Mouse (Mus musculus) embryonic facial prominence, embryonic 14.5 days (tissue): Measurements from ENCODE around the gene Ceacam15. TPM values are rescaled to one million over a fixed set of nuclear protein-coding genes. Genes with fewer than 3 reads are reported as not detected.
"Not testable (repeated sequence)": the region's sequence is repeated elsewhere in the genome, so short reads cannot be mapped to it uniquely, and the experiment has no call there.

ENCODE experiments used
- ATAC-seq: fragments of 200-750 bp; cut with Nextera tagmentation; 2 replicates; pipeline ENCODE4 v1.8.0; 2017; ENCODE audit warnings: low read depth, moderate number of reproducible peaks, moderate TSS enrichment
- DNase-seq: peaks from one replicate; pipeline ENCODE4 v3.0.0-alpha.2; 2015; ENCODE audit warnings: low spot score
- H3K27ac ChIP-seq: fragments of 300-500 bp; sonication (generic); replicated peaks from 2 replicates; pipeline ENCODE4 v1.5.1; 2014; ENCODE audit warnings: low read depth, mild to moderate bottlenecking, low read length, moderate library complexity
- H3K27me3 ChIP-seq: fragments of 300-500 bp; sonication (generic); replicated peaks from 2 replicates; pipeline ENCODE4 v1.6.1; 2014; ENCODE audit warnings: low read length; ENCODE audit not compliant: control insufficient read depth, insufficient read depth
- H3K36me3 ChIP-seq: fragments of 300-500 bp; sonication (generic); 2 replicates; pipeline ENCODE4 v1.6.1; 2014; ENCODE audit warnings: low read length, mixed read lengths; ENCODE audit not compliant: control insufficient read depth, insufficient read depth
- H3K4me1 ChIP-seq: fragments of 300-500 bp; sonication (generic); 2 replicates; pipeline ENCODE4 v1.6.1; 2014; ENCODE audit warnings: antibody characterized with exemption, low read length; ENCODE audit not compliant: control insufficient read depth, insufficient read depth
- H3K4me2 ChIP-seq: fragments of 300-500 bp; sonication (generic); 2 replicates; pipeline ENCODE4 v1.6.1; 2014; ENCODE audit warnings: low read depth, mild to moderate bottlenecking, low read length, moderate library complexity, mixed read lengths
- H3K4me3 ChIP-seq: fragments of 300-500 bp; sonication (generic); 2 replicates; pipeline ENCODE4 v1.5.1; 2014; ENCODE audit warnings: low read depth, mild to moderate bottlenecking, low read length
- H3K9ac ChIP-seq: fragments of 300-500 bp; sonication (generic); 2 replicates; pipeline ENCODE4 v1.6.1; 2014; ENCODE audit warnings: low read depth, mild to moderate bottlenecking, low read length, moderate library complexity, mixed read lengths
- H3K9me3 ChIP-seq: fragments of 300-500 bp; sonication (generic); 2 replicates; pipeline ENCODE4 v1.6.1; 2016; ENCODE audit warnings: low read length; ENCODE audit not compliant: control insufficient read depth
- WGBS: fragments of 180-500 bp; shearing (Covaris S2); extraction: QIAGEN DNeasy Blood & Tissue Kit; methylation state at CpG from one replicate; pipeline ENCODE4 v1.1.7; 2014; 5-methylcytosine and 5-hydroxymethylcytosine counted together
- polyA plus RNA-seq: library from polyadenylated mRNA; unstranded; fragments of >200 nt; fragmentation: Nextera tagmentation; extraction: Ambion mirVana; gene quantifications from 2 replicates; pipeline ENCODE4 v1.2.1, GENCODE M21; 2014

The Ceacam15 gene
- polyA plus RNA-seq, 1 experiment from 2014 or later: not detected

- no peak for ATAC-seq
These were observed 25.1 kb upstream of the Ceacam15 start for GRCm38 (mm10) chr7:16700583-16700982.

GRCm38 (mm10) chr7:16699042-16699441, 23.5 kb upstream of the Ceacam15 start:
- Histone ChIP-seq H3K9me3 (no peaks in the 10 kb centered on the region), H3K27ac (no peak overlapping the region), H3K4me2 (no peak overlapping the region), H3K36me3 (no peaks in the 10 kb centered on the region), H3K9ac (no peak overlapping the region), H3K4me3 (no peak overlapping the region), H3K27me3 (no peaks in the 10 kb centered on the region), H3K4me1 (no peaks in the 10 kb centered on the region)
- DNase-seq: no peak
- WGBS: 57% methylated on average over 2 of the region's 2 CpGs
- ATAC-seq: no peak

More at GRCm38 (mm10) chr7:16700583-16700982, 25.1 kb upstream of the Ceacam15 start:
- H3K4me2 ChIP-seq: no peak overlapping the region
- H3K27me3 ChIP-seq: no peaks in the 10 kb centered on the region
- no peak overlapping the region for H3K4me3 ChIP-seq
- no peaks in the 10 kb centered on the region for H3K36me3 ChIP-seq
- no peak overlapping the region for H3K27ac ChIP-seq
- no peaks in the 10 kb centered on the region for H3K4me1 ChIP-seq
- H3K9ac ChIP-seq: no peak overlapping the region
- 68% methylated on average over 5 of the region's 5 CpGs for WGBS
- DNase-seq: no peak
- H3K9me3 ChIP-seq: no peaks in the 10 kb centered on the region

GRCm38 (mm10) chr7:16695025-16695424, 19.5 kb upstream of the Ceacam15 start:
- H3K36me3 ChIP-seq: no peaks in the 10 kb centered on the region
- H3K27me3 ChIP-seq: no peaks in the 10 kb centered on the region
- H3K4me2 ChIP-seq: no peak overlapping the region
- H3K27ac ChIP-seq: no peak overlapping the region
- H3K4me1 ChIP-seq: no peaks in the 10 kb centered on the region
- WGBS: 35% methylated on average over 3 of the region's 3 CpGs
- ATAC-seq (no peak), DNase-seq (no peak)
- H3K9ac ChIP-seq: no peak overlapping the region
- no peaks in the 10 kb centered on the region for H3K9me3 ChIP-seq
- H3K4me3 ChIP-seq: no peak overlapping the region

GRCm38 (mm10) chr7:16689196-16689595, 13.7 kb upstream of the Ceacam15 start:
- ATAC-seq (no peak), DNase-seq (peak; percentile 11)
- no peaks in the 10 kb centered on the region for H3K36me3 ChIP-seq
- H3K27ac ChIP-seq: no peak overlapping the region
- H3K4me1 ChIP-seq: no peaks in the 10 kb centered on the region
- 70% methylated on average over 5 of the region's 5 CpGs for WGBS
- H3K4me3 ChIP-seq: no peak overlapping the region
- no peak overlapping the region for H3K9ac ChIP-seq
- no peaks in the 10 kb centered on the region for H3K27me3 ChIP-seq
- no peak overlapping the region for H3K4me2 ChIP-seq
- peaks cover 8% of the 10 kb centered on the region; the same call in 1 of the 2 replicates for H3K9me3 ChIP-seq

GRCm38 (mm10) chr7:16680194-16680593, 4.7 kb upstream of the Ceacam15 start:
- not testable (repeated sequence) for DNase-seq, H3K4me3 ChIP-seq, H3K9ac ChIP-seq, H3K4me1 ChIP-seq, H3K4me2 ChIP-seq, ATAC-seq, H3K27me3 ChIP-seq, H3K9me3 ChIP-seq, H3K27ac ChIP-seq, H3K36me3 ChIP-seq
- WGBS: 49% methylated on average over 3 of the region's 3 CpGs

GRCm38 (mm10) chr7:16674699-16675098, 806 bp downstream of the Ceacam15 start:
- 37% methylated on average over 5 of the region's 5 CpGs for WGBS
- H3K4me1 ChIP-seq, H3K9ac ChIP-seq, ATAC-seq, H3K36me3 ChIP-seq, H3K27ac ChIP-seq, H3K27me3 ChIP-seq, DNase-seq, H3K9me3 ChIP-seq, H3K4me3 ChIP-seq, H3K4me2 ChIP-seq: not testable (repeated sequence)

GRCm38 (mm10) chr7:16673823-16674222, 1.7 kb downstream of the Ceacam15 start:
- Histone ChIP-seq H3K4me3 (no peak overlapping the region), H3K36me3 (no peaks in the 10 kb centered on the region), H3K27ac (no peak overlapping the region), H3K4me2 (no peak overlapping the region), H3K27me3 (no peaks in the 10 kb centered on the region), H3K9me3 (no peaks in the 10 kb centered on the region), H3K9ac (no peak overlapping the region), H3K4me1 (no peaks in the 10 kb centered on the region)
- DNase-seq (no peak), ATAC-seq (no peak)
- 63% methylated on average over 1 of the region's 1 CpGs for WGBS

GRCm38 (mm10) chr7:16668331-16668930, 7.1 kb downstream of the Ceacam15 start:
- ATAC-seq, H3K4me2 ChIP-seq, DNase-seq, H3K4me1 ChIP-seq, H3K27me3 ChIP-seq, H3K4me3 ChIP-seq, H3K36me3 ChIP-seq, H3K27ac ChIP-seq, H3K9me3 ChIP-seq, H3K9ac ChIP-seq: not testable (repeated sequence)
- 73% methylated on average over 3 of the region's 5 CpGs for WGBS

- Histone ChIP-seq H3K9ac (no peak overlapping the region), H3K4me2 (no peak overlapping the region), H3K27ac (no peak overlapping the region), H3K9me3 (0 out of 2 replicates have a peak, but pooled peaks cover 3% of the 10 kb centered on the region), H3K36me3 (no peaks in the 10 kb centered on the region), H3K4me1 (no peaks in the 10 kb centered on the region), H3K4me3 (no peak overlapping the region), H3K27me3 (no peaks in the 10 kb centered on the region)
- WGBS: 62% methylated on average over 12 of the region's 12 CpGs
- ATAC-seq (no peak), DNase-seq (no peak)
These were observed 31.2 kb downstream of the Ceacam15 start for GRCm38 (mm10) chr7:16644260-16644659.
